Mouse (Mus musculus) E14TG2a.4 (cell line): ENCODE measurements around the gene Rbm25.

ENCODE experiments used
- CTCF ChIP-seq: conservative IDR thresholded peaks from 2 replicates; pipeline ENCODE4 v1.5.1; 2014; ENCODE audit warnings: low read length
- POU5F1 ChIP-seq: IDR thresholded peaks from 2 replicates; pipeline ENCODE4 v1.6.1; 2014; ENCODE audit warnings: low read length, borderline replicate concordance

DNA sequence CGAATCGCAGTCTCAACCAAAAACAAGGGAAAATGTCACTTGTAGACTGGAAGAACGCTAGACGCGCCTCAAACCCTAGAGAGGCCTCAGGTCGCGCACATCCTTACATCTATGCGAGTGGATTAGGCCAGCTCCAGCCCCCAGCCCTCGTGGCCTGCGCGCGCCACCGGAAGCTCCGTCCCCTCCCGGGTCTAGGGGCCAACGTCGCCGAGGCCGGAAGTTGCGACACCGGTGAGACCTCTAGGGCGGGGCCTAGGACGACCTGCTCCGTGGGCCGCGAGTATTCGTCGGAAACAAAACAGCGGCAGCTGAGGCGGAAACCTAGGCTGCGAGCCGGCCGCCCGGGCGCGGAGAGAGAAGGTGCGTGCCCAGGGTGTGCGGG lies 56.9 kb downstream of the Rbm25 start, which contains the start of gene Psen1:
- TF ChIP-seq CTCF (no peak), POU5F1 (no peak)
